Mouse (Mus musculus): ENCODE results near the gene Slc25a21. TPM values are rescaled to one million over a fixed set of nuclear protein-coding genes. Genes with fewer than 3 reads are reported as not detected.

The Slc25a21 gene
- polyA plus RNA-seq, 1 experiment = 0.54 TPM

Other genes starting within 250 kb of the Slc25a21 start
- gene Prps1l3, start 32.9 kb upstream of the Slc25a21 start, polyA plus RNA-seq (2012; rRNA removed) = 9.6 and 10.8 TPM in 2 replicates
- gene Mipol1, start 33.0 kb upstream of the Slc25a21 start, polyA plus RNA-seq (2012; rRNA removed) = 3.9 and 4.3 TPM in 2 replicates